In genomic region chr13:91459489-91459888, GRCm38 (mm10) we compare ENCODE assay signal across 10 mouse cellular contexts. TPM values are rescaled to one million over a fixed set of nuclear protein-coding genes. Genes with fewer than 3 reads are reported as not detected.
A peak's percentile ranks its signal among the peaks of the same experiment; 100 is the strongest.
DNase-seq lines count a peak whose midpoint lies in the region; ATAC-seq and TF ChIP-seq lines count a peak whose summit lies in the region.
"Had no signal": no experiment of that assay in that cellular context is flagged by ENCODE, and none has a peak within 500 bp of the region (broad histone marks: within the 10 kb centered on the region; RNA-seq: fewer than 3 reads in every experiment).

No protein-coding gene starts in this region.

- H3K4me2 ChIP-seq in heart, embryonic 13.5 days: peak overlapping the region; percentile 86
- H3K4me2 ChIP-seq in forebrain, embryonic 16.5 days (ENCODE audit: low read length): no peak overlapping the region
- peak overlapping the region; percentile 84 for H3K4me2 ChIP-seq in liver, embryonic 15.5 days

- H3K36me3 ChIP-seq in heart, embryonic 13.5 days: no peaks in the 10 kb centered on the region
- H3K36me3 ChIP-seq in ES-Bruce4 (ENCODE audit: control insufficient read depth, insufficient read depth, low read length, poor library complexity, severe bottlenecking): no peaks in the 10 kb centered on the region
- no peaks in the 10 kb centered on the region for H3K36me3 ChIP-seq in forebrain, embryonic 16.5 days (ENCODE audit: control insufficient read depth, insufficient read depth)
- H3K36me3 ChIP-seq in liver, embryonic 15.5 days (replicated peaks): no peaks in the 10 kb centered on the region

- peak overlapping the region; percentile 94; the same call in 1 of the 2 replicates for H3K4me3 ChIP-seq in heart, embryonic 13.5 days
- H3K4me3 ChIP-seq in ES-Bruce4 (ENCODE audit: low read depth, low read length): no peak overlapping the region
- no peak overlapping the region for H3K4me3 ChIP-seq in forebrain, embryonic 16.5 days (replicated peaks; ENCODE audit: low read length)
- peak overlapping the region; percentile 100 for H3K4me3 ChIP-seq in liver, embryonic 15.5 days (replicated peaks)

- intact Hi-C loops in heart, postnatal 25 days (cut with DNase I): loop anchor here (10.0 kb wide), 1 partner anchor 535 kb away; the partner anchor contains the start of gene Rps23

- peak overlapping the region; percentile 97 for H3K27ac ChIP-seq in heart, embryonic 13.5 days (replicated peaks)
- H3K27ac ChIP-seq in ES-Bruce4 (ENCODE audit: insufficient read depth, low read length): no peak overlapping the region
- H3K27ac ChIP-seq in forebrain, embryonic 16.5 days (ENCODE audit: low read length): peak overlapping the region; percentile 94
- H3K27ac ChIP-seq in liver, embryonic 15.5 days (replicated peaks): peak overlapping the region; percentile 92

- TF ChIP-seq POLR2A in ES-Bruce4 (IDR thresholded peaks at IDR 0.05; ENCODE audit: insufficient read depth, low read length): no peak

- peaks cover 39% of the 10 kb centered on the region for H3K4me1 ChIP-seq in heart, embryonic 13.5 days
- no peaks in the 10 kb centered on the region for H3K4me1 ChIP-seq in ES-Bruce4 (ENCODE audit: control insufficient read depth, insufficient read depth, low read length)
- H3K4me1 ChIP-seq in forebrain, embryonic 16.5 days (replicated peaks; ENCODE audit: control insufficient read depth, insufficient read depth, low read length): peaks cover 16% of the 10 kb centered on the region
- peaks cover 60% of the 10 kb centered on the region for H3K4me1 ChIP-seq in liver, embryonic 15.5 days (replicated peaks)

- no peak for ATAC-seq in heart, embryonic 13.5 days (ENCODE audit: extremely low read depth, insufficient number of reproducible peaks, low FRiP score, low TSS enrichment)
- no peak for ATAC-seq in forebrain, embryonic 16.5 days
- no peak for ATAC-seq in liver, embryonic 15.5 days (ENCODE audit: insufficient read depth)

- H3K27me3 ChIP-seq in heart, embryonic 13.5 days (replicated peaks): no peaks in the 10 kb centered on the region
- H3K27me3 ChIP-seq in ES-Bruce4 (ENCODE audit: control insufficient read depth, insufficient read depth, low read length, poor library complexity, severe bottlenecking): peaks cover 5% of the 10 kb centered on the region
- no peaks in the 10 kb centered on the region for H3K27me3 ChIP-seq in forebrain, embryonic 16.5 days (replicated peaks; ENCODE audit: control insufficient read depth, insufficient read depth, low read length)
- no peaks in the 10 kb centered on the region for H3K27me3 ChIP-seq in liver, embryonic 15.5 days

- WGBS in heart, embryonic 13.5 days: 59% methylated on average over 4 of the region's 4 CpGs
- WGBS in forebrain, embryonic 16.5 days: 21% methylated on average over 4 of the region's 4 CpGs
- 31% methylated on average over 4 of the region's 4 CpGs for WGBS in liver, embryonic 15.5 days (ENCODE audit: insufficient replicate concordance)

- no peak overlapping the region for H3K9ac ChIP-seq in heart, embryonic 13.5 days
- H3K9ac ChIP-seq in ES-Bruce4 (ENCODE audit: low read depth, poor library complexity, severe bottlenecking): peak overlapping the region; percentile 96; the same call in 1 of the 2 replicates
- H3K9ac ChIP-seq in forebrain, embryonic 16.5 days (replicated peaks; ENCODE audit: low read depth, low read length): no peak overlapping the region
- 0 out of 2 replicates have a peak overlapping the region, but pooled peaks have one; percentile 88 for H3K9ac ChIP-seq in liver, embryonic 15.5 days

- TF ChIP-seq CTCF in ES-Bruce4 (IDR thresholded peaks at IDR 0.05; ENCODE audit: low read depth, low read length): no peak

- H3K9me3 ChIP-seq in heart, embryonic 13.5 days: no peaks in the 10 kb centered on the region
- H3K9me3 ChIP-seq in ES-Bruce4 (replicated peaks; ENCODE audit: control insufficient read depth, insufficient read depth, low read length, poor library complexity, severe bottlenecking): no peaks in the 10 kb centered on the region
- no peaks in the 10 kb centered on the region for H3K9me3 ChIP-seq in forebrain, embryonic 16.5 days (ENCODE audit: control insufficient read depth, low read length)
- no peaks in the 10 kb centered on the region for H3K9me3 ChIP-seq in liver, embryonic 15.5 days (replicated peaks)

- no peak for TF ChIP-seq EP300 in ES-Bruce4 (IDR thresholded peaks at IDR 0.05; ENCODE audit: insufficient read depth, low read depth, low read length)

- no peak for DNase-seq in heart, postnatal 25 days (ENCODE audit: low spot score)
- DNase-seq in natural killer cell, adult 2 months (ENCODE audit: low spot score in 2 of 2): no peak
- DNase-seq in right cerebral cortex, postnatal 36 days (ENCODE audit: low spot score in 2 of 2): no peak
- no peak for DNase-seq in layer of hippocampus, adult 8-10 months (ENCODE audit: low spot score in 2 of 2)
- DNase-seq: kidney, postnatal 25 days; thymus, adult 18-20 months had no signal

RNA-seq across cellular contexts. Expression of gene Ssbp2, which starts 0.6 kb away (rescaled TPM):
- 86.4 and 93.9 TPM in 2 replicates for polyA plus RNA-seq in heart, embryonic 13.5 days (2015; fragmentation: Nextera tagmentation; extraction: Ambion mirVana)
- total RNA-seq in heart, postnatal 25 days (2021): 10 to 100 TPM; 43.3 to 48.1 TPM
- polyA plus RNA-seq in ES-Bruce4 (2011; ENCODE audit: insufficient read depth, insufficient read length, low read depth, missing spikeins): 5.5 and 8.5 TPM in 2 replicates
- polyA plus RNA-seq in forebrain, embryonic 16.5 days (2015; fragmentation: Nextera tagmentation; extraction: Ambion mirVana): 394 and 412 TPM in 2 replicates
- 44.2 and 45.8 TPM in 2 replicates for polyA plus RNA-seq in liver, embryonic 15.5 days (2015; fragmentation: Nextera tagmentation; extraction: Ambion mirVana)
- 100 to 1,000 TPM; 127 to 141 (median 133) TPM for total RNA-seq in layer of hippocampus, adult 8-10 months (2022)

Comparison
In these comparisons a context has a peak if more than half of its experiments do, and no peak if none do; other contexts are left out.
1. H3K4me3 ChIP-seq: peak in heart, embryonic 13.5 days (single experiment) and liver, embryonic 15.5 days (single experiment); none in ES-Bruce4 (single experiment) and forebrain, embryonic 16.5 days (single experiment).
2. H3K9ac ChIP-seq: peak in ES-Bruce4 (single experiment) and liver, embryonic 15.5 days (single experiment); none in heart, embryonic 13.5 days (single experiment) and forebrain, embryonic 16.5 days (single experiment).